Mouse (Mus musculus): ENCODE measurements around the gene Zfp39.

DNA sequence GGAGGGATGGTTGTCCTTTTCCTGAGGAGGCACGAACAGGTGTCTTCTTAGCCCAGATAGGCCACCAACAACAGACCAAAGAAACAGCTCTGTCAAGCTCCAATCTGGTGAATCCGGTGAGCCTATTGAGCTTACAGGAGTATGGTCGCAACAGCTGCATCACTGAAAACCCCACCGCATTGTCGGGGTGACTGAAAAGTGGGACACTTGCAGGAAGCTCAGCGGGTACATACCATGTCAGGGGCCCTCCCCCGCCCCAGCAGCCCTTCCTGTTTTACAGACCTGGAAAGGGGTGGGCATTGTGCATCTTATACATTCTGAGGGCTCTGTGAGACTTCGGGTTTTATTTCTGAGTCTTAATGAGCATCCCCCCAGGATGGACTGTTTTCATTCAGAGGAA is 20.3 kb downstream of the Zfp39 start:
- TF ChIP-seq TAL1 (IDR thresholded peaks at IDR 0.05; ENCODE audit: low read length) (no peak), GATA1 (IDR thresholded peaks at IDR 0.05; ENCODE audit: low read length) (no peak)

Data from erythroblast, embryonic 14.5 days (primary cell).